Mouse (Mus musculus) cerebellum, adult 9-11 months (tissue): Measurements from ENCODE around the gene 4921517D22Rik.

Experiments
- DNase-seq: peaks from one replicate; pipeline ENCODE4 v3.0.0; 2022

Gene 4921517D22Rik

DNA sequence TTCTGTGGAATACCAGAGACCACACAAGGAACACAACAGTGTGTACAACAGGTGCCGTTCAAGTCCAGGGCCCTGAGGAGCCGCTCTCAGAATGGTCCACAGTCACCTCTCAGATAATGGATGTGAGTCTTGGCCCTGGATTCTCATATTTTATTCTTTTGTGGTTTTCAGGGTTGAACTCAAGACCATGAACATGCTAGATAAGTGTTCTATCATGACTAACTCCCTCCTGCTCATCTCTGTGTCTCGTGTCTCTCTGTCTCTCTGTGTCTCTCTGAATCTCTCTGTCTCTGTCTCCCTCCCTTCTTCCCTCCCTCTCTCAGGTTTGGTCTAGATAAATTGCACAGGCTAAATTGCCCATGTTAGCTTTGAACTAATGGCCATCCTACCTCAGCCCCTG lies 4.1 kb downstream of the 4921517D22Rik start:
- no peak for DNase-seq

DNA sequence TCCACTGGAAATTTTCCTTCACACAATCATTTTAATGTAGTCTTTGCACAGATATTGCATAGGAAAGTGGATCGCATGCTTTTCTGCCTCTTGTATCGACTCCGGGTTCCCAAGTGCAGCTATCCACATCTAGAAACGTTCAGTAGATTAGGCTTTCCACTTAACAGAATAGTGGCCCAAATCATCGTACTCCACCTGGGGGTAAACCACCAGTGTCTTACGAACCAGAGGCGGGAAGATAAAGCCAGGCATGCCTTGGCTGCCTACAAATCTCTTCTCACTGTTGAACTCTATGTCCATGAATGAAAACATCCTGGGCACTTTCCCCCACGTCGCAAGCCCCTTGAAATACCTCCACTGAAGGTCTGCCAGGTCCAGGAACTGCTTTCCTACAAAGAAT lies 4.6 kb downstream of the 4921517D22Rik start:
- DNase-seq: no peak

DNA sequence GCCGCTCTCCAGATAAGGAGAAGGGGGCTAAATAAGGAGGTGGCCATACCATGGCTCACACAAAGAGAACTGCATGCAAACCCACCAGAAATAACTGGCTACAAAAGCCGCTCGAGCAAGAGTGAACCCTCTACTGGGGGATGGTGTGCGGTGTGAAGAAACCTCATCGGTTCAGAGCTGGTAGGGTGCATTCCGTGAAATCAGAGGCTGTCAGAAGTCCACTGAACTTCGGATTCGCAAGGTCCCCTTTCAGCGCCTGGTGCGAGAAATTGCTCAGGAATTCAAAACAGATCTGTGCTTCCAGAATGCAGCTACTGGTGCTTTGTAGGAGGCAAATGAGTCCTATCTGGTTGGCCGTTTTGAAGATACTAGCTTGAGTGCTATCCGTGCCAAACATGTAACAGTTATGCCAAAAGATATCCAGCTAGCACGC lies 5.6 kb downstream of the 4921517D22Rik start:
- DNase-seq: peak; percentile 45

DNA sequence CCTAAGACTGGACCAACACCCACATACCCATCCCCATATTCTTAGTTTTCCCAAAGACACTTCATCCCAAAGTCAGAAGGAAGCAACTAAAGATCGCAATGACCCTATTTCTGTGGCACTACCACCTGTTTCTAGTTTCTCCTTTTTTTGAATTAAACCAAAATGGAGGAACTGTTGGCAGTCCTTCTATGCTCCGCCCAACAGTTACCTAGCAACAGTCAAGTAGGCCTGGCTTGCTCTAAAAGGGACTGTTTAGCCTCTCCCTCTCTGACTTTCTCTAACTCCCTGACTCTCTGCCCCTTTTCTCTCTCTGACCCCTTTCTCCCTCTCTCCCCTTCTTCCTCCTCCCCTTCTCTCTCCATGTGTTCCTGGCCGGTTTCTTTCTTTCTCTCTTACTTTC lies 8.7 kb downstream of the 4921517D22Rik start:
- DNase-seq: no peak

DNA sequence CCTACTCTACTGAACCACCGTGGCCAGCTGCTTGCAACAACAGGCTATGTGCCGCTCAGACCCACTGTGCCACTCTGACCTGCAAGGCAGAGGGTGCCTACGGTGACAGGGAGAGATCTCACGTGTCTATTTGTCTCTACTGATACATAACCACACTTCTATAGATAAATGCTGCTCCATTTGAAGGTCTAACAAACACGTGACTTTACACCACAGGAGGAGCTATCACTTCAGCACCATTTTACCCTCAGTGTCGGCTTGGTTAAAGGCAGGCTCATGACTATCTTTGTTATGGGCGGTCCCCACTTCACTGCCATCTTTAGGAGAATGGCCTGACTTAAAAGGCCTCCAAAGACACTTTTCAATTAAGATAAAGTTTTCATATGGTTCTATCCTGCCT lies 11.3 kb downstream of the 4921517D22Rik start:
- no peak for DNase-seq

DNA sequence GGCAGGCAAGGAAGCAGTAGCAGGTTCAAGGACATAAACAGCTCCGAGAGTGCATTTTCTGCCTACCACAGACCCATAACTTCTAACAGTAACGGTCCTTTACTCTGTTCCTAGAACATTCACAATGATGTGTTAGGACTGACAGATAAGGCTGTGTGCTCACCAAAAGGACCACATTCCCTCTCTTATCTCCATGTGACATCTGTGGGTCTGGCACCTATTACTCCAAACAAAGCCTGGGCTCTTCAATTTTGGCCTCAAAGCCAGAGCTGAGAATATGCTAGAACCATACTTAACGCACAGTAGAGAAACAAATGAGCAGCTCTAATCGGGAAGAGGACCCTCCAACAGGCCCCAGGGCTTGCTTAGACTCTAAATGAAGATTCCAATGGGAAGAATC lies 14.0 kb downstream of the 4921517D22Rik start:
- no peak for DNase-seq

DNA sequence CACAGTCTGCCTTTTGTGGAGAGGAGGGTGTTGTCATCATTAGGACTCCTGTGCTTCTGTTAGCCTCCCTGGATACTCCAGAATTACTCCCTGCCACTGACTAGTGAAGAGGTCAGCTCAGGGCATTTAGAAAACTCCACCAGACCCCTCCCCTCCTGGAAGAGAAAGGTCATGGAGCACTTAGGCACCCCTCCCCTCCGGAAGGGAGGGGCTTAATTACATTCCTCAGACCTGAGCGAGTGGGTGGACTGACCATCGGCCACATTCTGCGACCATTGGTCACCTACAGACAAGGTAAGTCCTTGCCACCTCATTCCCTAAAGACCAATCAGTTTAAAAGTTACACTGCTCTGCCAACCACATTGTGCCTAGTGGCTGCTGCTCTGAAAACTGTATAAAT lies 14.6 kb downstream of the 4921517D22Rik start:
- no peak for DNase-seq

DNA sequence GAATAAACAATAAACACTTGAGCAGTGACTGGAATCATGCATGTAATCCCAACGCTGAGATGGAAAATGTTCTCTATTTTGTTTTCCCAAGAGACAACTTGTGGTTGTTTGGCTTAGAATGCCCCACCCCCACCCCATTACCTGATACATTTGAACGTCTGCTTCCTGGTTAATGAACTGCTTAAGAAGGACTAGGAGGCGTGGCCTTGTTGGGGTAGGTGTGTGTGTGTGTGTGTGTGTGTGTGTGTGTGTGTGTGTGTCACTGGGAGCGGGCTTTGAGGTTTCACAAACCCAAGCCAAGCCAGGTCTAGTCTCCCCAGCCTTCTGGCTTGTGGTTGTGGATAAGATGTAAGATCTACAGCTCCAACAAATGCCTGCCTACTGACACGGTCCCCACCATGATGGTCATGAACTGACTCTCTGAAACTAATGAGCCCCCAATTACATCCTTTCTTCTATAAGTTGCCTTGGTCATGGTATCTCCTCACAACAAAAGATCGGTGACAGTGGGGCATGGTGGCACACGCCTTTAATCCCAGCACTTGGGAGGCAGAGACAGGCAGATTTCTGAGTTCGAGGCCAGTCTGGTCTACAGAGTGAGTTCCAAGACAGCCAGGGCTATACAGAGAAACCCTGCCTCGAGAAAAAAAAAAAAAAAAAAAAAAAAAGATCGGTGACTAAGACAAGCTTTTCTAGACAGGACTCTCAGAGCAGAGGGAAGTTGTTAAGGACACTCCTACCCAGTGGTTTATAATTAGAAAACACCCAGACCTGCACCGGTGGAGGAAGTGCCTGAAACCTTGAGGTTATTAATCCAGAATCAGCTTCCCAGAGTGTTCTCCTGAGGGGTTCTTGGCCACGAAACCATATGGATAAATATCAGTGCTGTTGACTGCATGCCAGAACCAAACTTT lies 17.3 kb downstream of the 4921517D22Rik start:
- no peak for DNase-seq

DNA sequence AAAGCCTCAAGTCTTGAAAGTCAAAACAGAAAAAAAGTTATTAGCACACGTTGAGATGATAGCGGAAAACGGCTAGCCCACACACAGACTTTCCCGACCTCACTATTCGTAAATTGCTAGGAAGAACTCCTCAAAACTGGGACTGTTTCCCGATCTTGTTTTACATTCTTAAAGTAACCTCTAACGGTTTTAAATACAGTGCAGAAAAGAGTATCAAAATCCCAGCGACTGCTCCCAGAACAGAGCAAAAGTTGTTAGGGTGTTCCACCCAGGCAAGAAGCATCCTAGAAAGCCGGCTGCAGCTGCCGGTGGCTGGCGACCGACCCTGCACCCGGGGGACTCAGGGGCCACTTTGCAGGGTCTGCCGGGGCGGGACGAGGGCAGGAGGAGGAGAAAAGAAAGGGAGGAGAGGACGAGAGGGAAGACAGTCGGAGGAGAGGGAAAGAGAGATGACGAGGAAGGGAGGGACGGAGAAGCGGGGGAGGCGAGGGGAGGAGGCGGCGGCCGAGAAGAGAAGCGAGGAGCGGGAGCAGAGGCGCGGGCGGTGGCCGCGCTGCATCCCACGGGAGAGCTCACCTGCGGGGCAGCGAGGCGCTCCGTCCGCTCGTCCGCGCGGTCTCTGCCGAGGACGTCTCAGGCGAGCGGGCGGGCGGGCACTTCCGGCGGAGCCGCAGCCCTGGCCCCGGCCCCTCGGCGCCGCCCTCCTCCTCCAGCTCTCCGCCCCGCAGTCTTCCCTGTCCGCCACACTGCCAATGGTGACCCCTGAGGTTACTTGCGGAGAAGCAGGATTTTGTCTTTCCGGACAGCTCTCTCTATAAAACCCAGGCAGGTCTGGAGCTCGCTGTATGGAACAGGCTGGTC lies 18.5 kb downstream of the 4921517D22Rik start, which contains the start of gene Golm1:
Gene Golm1 (minus strand): TSS at position 661 of the 861 bp plus-strand sequence.
- DNase-seq: peak; percentile 72

DNA sequence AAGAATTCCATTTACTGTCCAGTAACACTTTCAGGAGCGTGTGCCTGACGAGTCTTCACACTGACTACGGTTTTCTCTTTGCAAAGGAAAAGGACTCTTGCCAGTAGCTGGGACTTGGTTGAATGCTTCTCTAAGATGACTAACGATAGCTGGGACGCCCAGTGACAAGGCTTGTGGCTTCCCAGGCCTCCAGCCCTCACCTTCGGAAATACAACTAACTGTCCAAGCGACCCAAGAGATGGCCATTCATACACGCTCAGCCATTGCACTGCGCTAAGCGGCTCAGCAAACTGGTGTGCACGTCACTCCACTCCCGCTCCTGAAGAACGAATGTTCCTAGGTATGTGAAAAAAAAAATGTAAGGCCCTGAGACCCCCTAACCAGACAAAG lies 19.2 kb downstream of the 4921517D22Rik start:
- DNase-seq: no peak

DNA sequence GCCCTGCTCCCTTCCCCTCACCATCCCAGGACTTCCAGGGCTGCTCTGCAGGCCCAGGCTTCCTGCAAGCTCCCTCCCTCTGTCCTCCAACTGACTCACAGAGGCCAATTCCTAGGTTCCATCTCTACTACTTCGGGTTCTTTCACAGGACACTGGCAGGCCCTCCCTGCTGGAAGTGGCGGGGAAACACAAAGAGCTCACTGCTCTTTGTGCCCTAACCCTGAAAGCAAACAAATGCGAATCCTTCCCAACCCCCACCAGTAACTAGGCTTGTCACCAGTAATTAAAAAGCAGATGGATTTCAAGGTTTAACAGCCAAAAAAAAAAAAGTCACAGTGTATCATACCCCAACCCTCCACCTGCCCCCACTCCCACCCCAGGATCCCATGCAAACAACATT lies 19.7 kb downstream of the 4921517D22Rik start:
- DNase-seq: no peak

DNA sequence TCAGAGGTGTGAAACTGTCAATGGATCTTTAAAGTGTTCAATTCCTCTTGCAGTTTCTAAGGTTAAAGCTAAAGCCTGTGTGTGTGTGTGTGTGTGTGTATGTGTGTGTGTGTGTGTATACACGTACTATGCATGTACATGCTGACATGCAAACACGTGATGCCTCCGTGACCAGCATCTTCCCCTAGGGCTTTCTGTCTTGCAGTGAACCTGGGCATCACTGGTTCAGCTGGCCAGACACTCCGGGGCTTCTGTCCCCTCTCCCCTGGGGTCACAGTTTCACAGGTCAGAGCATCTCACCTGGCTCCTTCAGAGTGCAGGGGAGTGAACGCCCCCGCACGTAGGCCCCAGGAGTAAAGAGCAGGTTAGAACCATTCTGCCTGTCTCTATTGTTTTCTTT lies 20.3 kb downstream of the 4921517D22Rik start:
- DNase-seq: no peak

DNA sequence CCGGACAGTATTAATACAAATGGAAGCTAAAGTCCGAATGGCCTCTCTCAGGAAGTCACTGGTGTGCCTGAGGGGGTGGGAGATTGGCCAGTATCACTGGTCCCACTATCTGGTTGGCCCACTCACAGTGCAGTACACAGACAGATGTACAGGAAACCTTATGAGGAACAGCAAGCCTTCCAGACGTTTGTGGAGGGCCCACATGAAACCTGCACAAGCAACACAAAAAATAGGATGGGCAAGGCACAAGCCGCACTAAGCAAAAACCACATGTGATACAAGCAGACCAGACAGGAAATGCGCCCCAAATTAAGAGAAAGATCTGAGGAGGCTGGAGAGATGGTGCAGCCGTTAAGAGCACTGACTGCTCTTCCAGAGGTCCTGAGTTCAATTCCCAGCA lies 21.7 kb downstream of the 4921517D22Rik start:
- no peak for DNase-seq

DNA sequence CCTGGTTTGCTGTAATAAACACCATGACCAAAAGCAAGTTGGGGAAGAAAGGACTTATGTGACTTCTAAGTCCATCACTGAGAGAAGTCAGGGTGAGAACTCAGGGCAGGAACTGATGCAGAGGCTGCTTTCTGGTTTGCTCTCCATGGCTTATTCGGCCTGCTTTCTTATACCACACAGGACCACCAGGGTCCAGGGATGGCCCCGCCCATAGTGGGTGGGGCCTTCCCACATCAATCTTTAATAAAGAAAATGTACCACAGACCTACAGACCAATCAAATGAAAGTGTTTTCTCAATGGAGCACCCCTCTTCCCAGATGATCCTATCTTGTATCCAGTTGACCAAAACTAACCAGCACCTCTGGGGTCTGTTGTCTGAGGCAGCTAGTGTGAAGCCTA lies 22.4 kb downstream of the 4921517D22Rik start:
- no peak for DNase-seq

DNA sequence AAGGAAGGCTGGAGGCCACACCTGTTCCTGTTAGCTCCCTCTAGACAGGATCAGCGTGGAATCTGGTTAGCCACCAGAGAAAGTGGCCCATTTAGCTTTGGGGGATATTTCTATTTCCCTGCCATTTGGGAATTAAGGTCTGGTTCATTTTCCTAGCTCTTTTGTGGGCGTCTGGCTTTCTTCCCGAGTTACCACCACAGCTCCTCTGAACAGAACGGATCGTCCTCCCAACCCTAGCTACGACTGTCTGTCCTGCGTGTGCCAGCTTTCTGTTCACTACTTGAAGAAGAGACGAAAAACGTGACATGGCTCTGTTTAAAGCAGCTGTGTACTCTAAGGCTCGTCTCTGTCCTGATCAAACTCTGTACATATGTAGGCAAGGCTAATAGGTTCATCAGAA lies 24.0 kb downstream of the 4921517D22Rik start:
- no peak for DNase-seq

DNA sequence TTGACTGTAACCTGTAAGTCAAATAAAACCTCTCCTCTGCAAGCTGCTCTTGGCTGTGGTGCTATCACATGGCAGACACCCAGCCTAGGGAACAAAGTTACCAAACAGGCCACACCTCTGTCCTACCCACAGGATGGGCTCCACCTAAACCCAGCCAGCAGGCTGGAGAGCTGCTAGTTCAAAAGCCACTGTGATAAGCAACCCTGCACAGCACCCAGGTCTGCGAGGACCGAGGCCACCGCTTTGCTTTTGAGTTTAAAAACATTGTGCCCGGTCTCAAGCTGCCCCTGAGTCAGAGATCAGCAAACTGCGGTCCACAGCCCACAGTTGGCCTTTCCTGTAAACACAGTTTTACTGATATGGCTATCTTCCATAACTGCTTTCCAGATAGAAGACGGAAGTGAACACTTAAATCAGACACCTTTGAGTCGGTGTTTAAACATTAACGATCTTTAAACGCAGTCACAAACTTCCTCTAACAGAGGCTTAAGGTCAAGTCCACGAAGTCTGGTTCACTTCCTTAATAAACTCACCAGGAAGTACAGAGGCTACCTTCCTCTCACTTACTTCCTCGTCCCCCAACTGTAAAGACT lies 25.3 kb downstream of the 4921517D22Rik start:
- DNase-seq: no peak

DNA sequence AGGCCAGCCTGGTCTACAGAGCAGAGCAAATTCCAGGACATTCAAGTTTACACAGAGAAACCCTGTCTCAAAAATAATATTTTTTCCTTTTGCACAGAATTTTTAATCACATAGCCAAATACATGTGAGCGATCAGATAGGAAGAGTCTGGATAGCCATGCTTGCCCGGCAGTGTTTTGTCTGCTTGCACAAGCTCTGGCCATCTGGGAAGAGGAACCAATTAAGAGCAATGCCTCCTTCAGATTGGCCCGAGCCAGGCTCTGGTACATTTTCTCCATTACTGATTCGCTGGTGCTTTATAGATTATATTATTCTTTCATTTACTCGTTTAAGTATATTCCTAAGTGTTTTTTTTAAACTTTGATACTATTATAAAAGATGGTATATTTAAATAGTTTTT lies 26.1 kb downstream of the 4921517D22Rik start:
- DNase-seq: no peak

DNA sequence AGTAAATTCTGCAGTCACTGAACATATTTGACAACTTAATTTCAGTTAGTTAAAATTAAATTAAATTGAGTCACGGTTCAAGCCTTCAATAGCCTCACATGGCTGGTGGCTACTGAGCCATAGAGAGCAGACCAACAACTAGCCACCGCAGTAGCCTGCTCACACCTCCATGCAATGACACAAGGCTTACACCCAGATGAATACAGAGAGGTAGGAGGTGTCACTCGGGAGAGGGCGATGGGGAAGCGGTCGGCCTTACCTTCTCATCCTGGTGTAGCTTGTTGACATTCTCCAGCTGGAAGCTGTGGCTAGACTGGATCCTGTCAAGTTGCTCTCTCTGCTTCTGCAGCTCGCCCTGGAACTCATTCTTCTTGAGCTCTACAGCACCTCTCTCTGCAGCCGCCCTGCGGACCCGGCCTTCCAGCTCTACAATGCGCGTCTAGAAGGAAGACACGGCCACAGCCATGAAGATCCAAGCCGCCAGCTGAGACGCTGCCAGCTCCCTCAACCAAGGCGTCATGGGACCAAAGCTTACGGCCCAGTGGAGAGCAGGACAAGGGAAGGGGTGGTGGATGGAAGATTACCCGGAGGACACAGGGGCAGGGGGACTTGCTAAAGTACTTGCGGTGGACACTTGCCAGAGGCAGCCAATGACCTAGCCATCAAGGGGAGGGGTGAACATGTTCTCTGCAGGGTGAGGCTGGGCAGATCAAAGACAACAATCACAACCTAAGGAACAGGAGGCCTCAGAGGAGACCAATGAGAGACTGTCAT lies 29.8 kb downstream of the 4921517D22Rik start:
- DNase-seq: no peak

DNA sequence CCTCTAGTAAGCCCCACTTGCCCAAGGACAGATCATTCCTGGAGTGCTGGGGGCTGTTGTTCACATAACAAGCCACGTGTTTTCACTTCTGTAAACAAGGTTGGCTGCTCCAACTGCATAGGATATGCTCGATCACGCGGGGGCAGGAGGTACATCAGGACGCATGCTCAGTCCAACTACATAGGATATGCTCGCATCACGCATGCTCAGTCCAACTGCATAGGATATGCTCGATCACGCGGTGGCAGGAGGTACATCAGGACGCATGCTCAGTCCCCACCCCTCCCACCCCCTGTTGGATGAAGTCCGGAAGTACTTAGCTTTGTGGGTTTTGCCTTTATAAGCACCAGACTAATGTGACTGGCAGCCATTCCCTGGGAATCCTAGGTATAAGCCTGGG lies 31.9 kb downstream of the 4921517D22Rik start:
- no peak for DNase-seq

DNA sequence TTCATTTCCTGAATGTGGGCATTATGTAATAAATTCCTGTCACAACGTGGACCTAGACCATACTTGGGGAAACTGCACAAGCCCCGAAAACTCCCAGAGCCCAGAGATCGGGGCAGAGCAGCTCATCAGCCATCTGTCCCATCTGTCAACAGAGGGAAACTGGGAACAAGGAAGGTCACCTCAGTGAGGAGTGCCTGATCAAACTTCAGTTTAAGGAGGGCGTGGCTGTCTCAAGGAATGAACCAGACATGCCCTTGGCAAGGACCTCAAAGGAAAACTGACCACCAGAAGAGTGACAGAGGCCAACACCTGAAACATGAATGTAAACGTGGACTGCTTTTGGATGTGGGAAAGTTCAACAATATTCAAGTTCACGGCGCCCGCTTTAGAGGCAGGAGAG lies 32.5 kb downstream of the 4921517D22Rik start:
- DNase-seq: no peak

DNA sequence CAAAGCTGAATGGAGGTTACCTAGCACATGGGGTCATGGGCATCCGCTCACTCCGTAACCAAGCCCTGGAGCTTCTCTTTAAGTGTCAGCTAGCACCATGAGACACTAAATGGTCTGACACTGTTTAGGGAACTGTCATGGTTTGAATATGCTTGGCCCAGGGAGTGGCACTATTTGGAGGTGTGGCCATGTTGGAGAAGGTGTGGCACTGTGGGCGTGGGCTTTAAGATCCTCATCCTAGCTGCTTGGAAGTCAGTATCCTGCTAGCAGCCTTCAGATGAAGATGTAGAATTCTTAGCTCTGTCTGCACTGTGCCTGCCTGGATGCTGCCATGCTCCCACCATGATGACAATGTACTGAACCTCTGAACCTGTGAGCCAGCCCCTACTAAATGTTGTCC lies 33.5 kb downstream of the 4921517D22Rik start:
- no peak for DNase-seq

DNA sequence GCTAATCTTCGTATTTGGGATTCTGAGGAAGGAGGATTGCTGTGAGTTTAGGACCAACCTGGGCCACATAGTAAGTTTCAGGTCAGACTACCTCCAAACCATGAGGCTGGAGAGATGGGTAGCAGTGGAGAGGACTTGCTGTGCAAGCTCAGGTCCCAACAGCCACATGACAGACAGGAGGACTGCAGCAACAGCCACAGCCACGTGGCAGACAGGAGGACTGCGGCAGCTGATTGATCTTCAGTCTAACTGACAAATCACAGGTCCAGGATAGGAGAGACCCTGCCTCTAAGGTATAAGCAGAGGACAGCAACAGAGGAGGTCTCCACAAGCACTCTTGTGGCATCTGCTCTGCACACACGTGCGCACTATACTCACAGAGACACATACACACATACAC lies 36.1 kb downstream of the 4921517D22Rik start:
- no peak for DNase-seq

DNA sequence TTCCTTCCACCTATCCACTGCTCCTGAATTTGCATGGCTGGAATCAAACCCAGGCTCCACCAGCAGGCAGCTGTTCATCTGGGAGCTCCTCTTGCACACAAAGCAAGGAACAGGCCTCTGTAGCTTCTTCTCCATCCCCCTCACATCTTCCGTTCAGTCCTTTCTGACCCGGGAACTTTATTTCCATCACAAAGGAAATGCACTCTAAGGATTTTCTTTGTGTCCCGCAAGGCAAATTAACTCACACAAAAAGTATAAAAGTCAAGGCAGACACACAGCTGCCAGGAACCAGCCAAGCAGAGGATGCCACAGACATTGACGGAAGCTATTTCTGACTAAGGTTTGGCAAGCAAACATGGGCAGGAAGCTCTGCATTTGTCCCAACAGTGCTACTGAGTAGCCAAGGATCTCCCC lies 36.9 kb downstream of the 4921517D22Rik start:
- DNase-seq: no peak
